Mouse (Mus musculus) adrenal gland, postnatal 25 days (tissue): ENCODE results near the gene Nnmt. TPM values are rescaled to one million over a fixed set of nuclear protein-coding genes. Genes with fewer than 3 reads are reported as not detected.

ENCODE experiments used
- DNase-seq: peaks from one replicate; pipeline ENCODE4 v3.0.0; 2021; ENCODE audit warnings: mixed read lengths
- total RNA-seq: library from RNA; stranded (reverse); gene quantifications from 2 replicates; pipeline ENCODE4 v1.2.3, GENCODE M21; 2021

Nnmt gene
- total RNA-seq, 1 experiment from 2014 or later = 11.5 TPM

DNA sequence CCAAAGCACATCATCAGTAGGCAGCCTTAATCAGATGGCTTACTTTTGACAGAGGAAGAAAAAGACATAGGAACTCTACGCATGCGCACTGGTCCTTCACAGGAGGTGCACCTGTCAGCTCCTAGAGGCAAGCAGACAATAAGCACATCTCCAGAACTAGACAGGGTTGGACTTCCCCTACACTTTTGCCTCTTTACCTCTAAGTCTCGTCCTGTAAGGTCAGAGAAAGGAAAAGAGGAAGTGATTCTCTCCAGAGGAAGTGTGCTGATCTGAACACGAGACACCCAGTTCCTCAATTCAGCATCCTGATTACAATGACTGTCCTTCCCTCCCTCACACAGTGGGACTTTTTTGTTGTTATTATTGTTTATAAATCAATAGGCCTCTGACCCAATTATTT, 46.3 kb downstream of the Nnmt start:
- DNase-seq = no peak

DNA sequence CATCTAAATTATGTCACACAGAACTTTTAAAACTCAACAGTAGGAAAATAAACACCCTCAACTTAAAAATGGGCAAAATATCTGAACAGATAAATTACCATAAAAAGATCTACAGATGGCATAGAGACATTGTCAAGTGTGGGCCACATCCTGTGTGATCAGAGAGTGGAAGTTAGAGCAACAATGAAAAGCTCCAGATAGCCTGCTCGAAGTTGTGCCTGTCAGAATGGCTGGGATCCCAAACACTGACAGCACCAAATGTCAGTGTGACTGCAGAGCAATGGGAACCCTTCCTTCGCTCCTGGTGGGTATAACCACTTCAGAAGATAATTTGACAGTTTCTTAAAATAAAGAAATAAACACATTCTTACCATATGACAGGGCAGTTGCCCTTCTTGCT, 55.9 kb downstream of the Nnmt start:
- no peak for DNase-seq

DNA sequence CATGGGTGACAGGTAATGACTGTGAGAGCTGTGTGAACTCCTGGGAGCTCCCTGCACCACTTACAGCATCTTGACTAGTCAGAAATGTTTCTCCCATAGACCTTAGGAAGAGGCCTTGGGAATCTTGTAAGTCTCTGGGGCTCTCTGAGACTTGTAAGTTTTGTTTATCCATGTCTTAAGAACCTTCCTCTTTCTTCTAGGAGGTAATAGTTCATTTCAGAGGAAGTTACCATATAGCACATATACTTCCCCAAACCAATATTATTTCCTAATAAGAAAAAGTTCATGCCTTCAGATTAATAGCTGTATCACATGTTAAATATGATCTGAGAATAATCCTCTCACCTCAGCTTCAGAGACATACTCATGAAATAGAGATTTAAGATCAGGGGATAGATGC, 57.7 kb downstream of the Nnmt start:
- DNase-seq = no peak

Other genes starting within 250 kb of the Nnmt start
- 112 and 121 TPM in 2 replicates for gene Rexo2, start 124.5 kb downstream of the Nnmt start, total RNA-seq
- gene Rbm7, start 109.9 kb downstream of the Nnmt start, total RNA-seq = 64.6 and 70.8 TPM in 2 replicates
- gene Gm5617, start 109.7 kb downstream of the Nnmt start, total RNA-seq = 54.3 and 55.8 TPM in 2 replicates
- 21.0 and 21.6 TPM in 2 replicates for gene Zbtb16, start 231.1 kb upstream of the Nnmt start, total RNA-seq